Mouse (Mus musculus): ENCODE measurements around the gene Fam168a. TPM values are rescaled to one million over a fixed set of nuclear protein-coding genes. Genes with fewer than 3 reads are reported as not detected.

The Fam168a gene
- polyA plus RNA-seq, 1 experiment from 2014 or later, result 6.3 TPM

- Histone ChIP-seq H3K9ac (ENCODE audit: low read depth, low read length) (no peak overlapping the region), H3K27ac (ENCODE audit: low read length) (no peak overlapping the region), H3K9me3 (replicated peaks; ENCODE audit: control insufficient read depth, low read length) (no peaks in the 10 kb centered on the region), H3K4me1 (ENCODE audit: control insufficient read depth, low read depth, low read length) (no peaks in the 10 kb centered on the region), H3K4me2 (ENCODE audit: low read depth, low read length) (no peak overlapping the region), H3K4me3 (ENCODE audit: low read depth, low read length) (no peak overlapping the region), H3K36me3 (ENCODE audit: control insufficient read depth, insufficient read depth) (no peaks in the 10 kb centered on the region), H3K27me3 (ENCODE audit: control insufficient read depth, insufficient read depth, low read depth, low read length) (peaks cover 6% of the 10 kb centered on the region)
- WGBS (ENCODE audit: insufficient replicate concordance), result 77% methylated on average over 2 of the region's 2 CpGs
- ATAC-seq (ENCODE audit: low read depth), result no peak
These were observed 31.5 kb upstream of the Fam168a start for GRCm38 (mm10) chr7:100674941-100675340.

DNA sequence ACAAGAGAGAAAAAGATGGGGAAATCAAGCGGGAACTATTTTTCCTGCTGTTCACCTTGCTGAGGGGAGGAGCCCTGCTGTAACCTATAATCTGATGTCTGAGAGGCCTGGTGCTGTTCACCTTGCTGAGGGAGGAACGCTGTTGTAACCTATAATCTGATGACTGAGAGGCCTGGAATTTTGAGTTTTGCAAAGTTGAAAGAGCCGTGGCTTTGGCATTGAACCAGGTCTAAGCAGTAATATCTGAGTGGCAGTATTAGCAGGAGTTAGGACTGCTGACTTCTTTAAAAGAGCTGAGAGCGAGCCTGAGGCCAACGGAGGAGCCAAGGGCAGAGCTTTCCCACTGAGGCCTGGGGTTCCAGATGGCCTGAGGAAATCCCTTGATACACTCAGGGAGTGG lies 28.4 kb upstream of the Fam168a start:
- Histone ChIP-seq H3K4me1 (ENCODE audit: control insufficient read depth, low read depth, low read length) (no peaks in the 10 kb centered on the region), H3K36me3 (ENCODE audit: control insufficient read depth, insufficient read depth) (no peaks in the 10 kb centered on the region), H3K27ac (ENCODE audit: low read length) (no peak overlapping the region), H3K4me2 (ENCODE audit: low read depth, low read length) (no peak overlapping the region), H3K27me3 (ENCODE audit: control insufficient read depth, insufficient read depth, low read depth, low read length) (peaks cover 3% of the 10 kb centered on the region), H3K9me3 (replicated peaks; ENCODE audit: control insufficient read depth, low read length) (no peaks in the 10 kb centered on the region), H3K9ac (ENCODE audit: low read depth, low read length) (no peak overlapping the region), H3K4me3 (ENCODE audit: low read depth, low read length) (no peak overlapping the region)
- ATAC-seq (ENCODE audit: low read depth), result no peak
- WGBS (ENCODE audit: insufficient replicate concordance), result 69% methylated on average over 5 of the region's 5 CpGs

GRCm38 (mm10) chr7:100678948-100679880 lies 27.2 kb upstream of the Fam168a start:
- H3K4me2 ChIP-seq (ENCODE audit: low read depth, low read length), result no peak overlapping the region
- WGBS (ENCODE audit: insufficient replicate concordance), result 58% methylated on average over 15 of the region's 15 CpGs

GRCm38 (mm10) chr7:100681132-100681531 lies 25.3 kb upstream of the Fam168a start:
- Histone ChIP-seq H3K4me3 (ENCODE audit: low read depth, low read length) (no peak overlapping the region), H3K4me2 (ENCODE audit: low read depth, low read length) (no peak overlapping the region), H3K27ac (ENCODE audit: low read length) (no peak overlapping the region), H3K36me3 (ENCODE audit: control insufficient read depth, insufficient read depth) (no peaks in the 10 kb centered on the region), H3K27me3 (ENCODE audit: control insufficient read depth, insufficient read depth, low read depth, low read length) (no peaks in the 10 kb centered on the region), H3K4me1 (ENCODE audit: control insufficient read depth, low read depth, low read length) (peaks cover 16% of the 10 kb centered on the region), H3K9ac (ENCODE audit: low read depth, low read length) (no peak overlapping the region), H3K9me3 (replicated peaks; ENCODE audit: control insufficient read depth, low read length) (no peaks in the 10 kb centered on the region)
- no peak for ATAC-seq (ENCODE audit: low read depth)
- WGBS (ENCODE audit: insufficient replicate concordance), result 45% methylated on average over 5 of the region's 5 CpGs

More at GRCm38 (mm10) chr7:100678948-100679880, 27.2 kb upstream of the Fam168a start:
- Histone ChIP-seq H3K9ac (ENCODE audit: low read depth, low read length) (no peak overlapping the region), H3K27ac (ENCODE audit: low read length) (no peak overlapping the region), H3K27me3 (ENCODE audit: control insufficient read depth, insufficient read depth, low read depth, low read length) (no peaks in the 10 kb centered on the region; the same call in 1 of the 2 replicates), H3K4me3 (ENCODE audit: low read depth, low read length) (no peak overlapping the region), H3K4me1 (ENCODE audit: control insufficient read depth, low read depth, low read length) (peaks cover 5% of the 10 kb centered on the region), H3K9me3 (replicated peaks; ENCODE audit: control insufficient read depth, low read length) (no peaks in the 10 kb centered on the region), H3K36me3 (ENCODE audit: control insufficient read depth, insufficient read depth) (no peaks in the 10 kb centered on the region)
- ATAC-seq (ENCODE audit: low read depth), result no peak

DNA sequence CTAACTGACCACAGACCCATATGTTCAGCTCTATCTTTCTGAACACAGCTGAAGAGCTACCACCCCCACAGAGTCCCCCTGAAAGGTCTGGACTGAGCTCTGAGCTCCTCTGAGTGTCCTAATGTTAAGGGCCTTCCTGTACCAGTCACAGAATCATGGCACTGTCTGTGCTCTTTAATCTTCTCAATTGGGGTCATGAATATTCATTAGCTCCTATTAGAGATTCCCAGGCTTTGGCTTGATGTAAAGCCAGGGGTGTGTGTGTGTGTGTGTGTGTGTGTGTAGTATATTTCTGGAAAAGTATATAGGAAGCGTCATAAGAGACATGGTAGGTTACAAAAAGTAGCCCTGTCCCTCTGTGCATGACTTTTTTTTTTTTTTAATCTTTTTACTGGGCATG lies 23.2 kb upstream of the Fam168a start:
- Histone ChIP-seq H3K4me3 (ENCODE audit: low read depth, low read length) (no peak overlapping the region), H3K27ac (ENCODE audit: low read length) (no peak overlapping the region; the same call in 1 of the 2 replicates), H3K9ac (ENCODE audit: low read depth, low read length) (no peak overlapping the region), H3K9me3 (replicated peaks; ENCODE audit: control insufficient read depth, low read length) (no peaks in the 10 kb centered on the region), H3K27me3 (ENCODE audit: control insufficient read depth, insufficient read depth, low read depth, low read length) (no peaks in the 10 kb centered on the region), H3K36me3 (ENCODE audit: control insufficient read depth, insufficient read depth) (no peaks in the 10 kb centered on the region), H3K4me2 (ENCODE audit: low read depth, low read length) (no peak overlapping the region), H3K4me1 (ENCODE audit: control insufficient read depth, low read depth, low read length) (peaks cover 16% of the 10 kb centered on the region)
- ATAC-seq (ENCODE audit: low read depth), result no peak
- 91% methylated on average over 1 of the region's 1 CpGs for WGBS (ENCODE audit: insufficient replicate concordance)

GRCm38 (mm10) chr7:100684081-100684480 lies 22.4 kb upstream of the Fam168a start:
- Histone ChIP-seq H3K27ac (ENCODE audit: low read length) (peak overlapping the region; percentile 90), H3K4me3 (ENCODE audit: low read depth, low read length) (peak overlapping the region; percentile 26; the same call in 1 of the 2 replicates), H3K36me3 (ENCODE audit: control insufficient read depth, insufficient read depth) (no peaks in the 10 kb centered on the region), H3K9ac (ENCODE audit: low read depth, low read length) (peak overlapping the region; percentile 26), H3K27me3 (ENCODE audit: control insufficient read depth, insufficient read depth, low read depth, low read length) (no peaks in the 10 kb centered on the region), H3K9me3 (replicated peaks; ENCODE audit: control insufficient read depth, low read length) (no peaks in the 10 kb centered on the region), H3K4me1 (ENCODE audit: control insufficient read depth, low read depth, low read length) (peaks cover 16% of the 10 kb centered on the region), H3K4me2 (ENCODE audit: low read depth, low read length) (peak overlapping the region; percentile 56)
- 25% methylated on average over 5 of the region's 5 CpGs for WGBS (ENCODE audit: insufficient replicate concordance)
- ATAC-seq (ENCODE audit: low read depth), result peak; percentile 72

- H3K4me2 ChIP-seq (ENCODE audit: low read depth, low read length), result peak overlapping the region; percentile 56
- peak overlapping the region; percentile 90 for H3K27ac ChIP-seq (ENCODE audit: low read length)
- H3K4me3 ChIP-seq (ENCODE audit: low read depth, low read length), result peak overlapping the region; percentile 26; the same call in 1 of the 2 replicates
- 12% methylated on average over 7 of the region's 7 CpGs for WGBS (ENCODE audit: insufficient replicate concordance)
- no peaks in the 10 kb centered on the region for H3K9me3 ChIP-seq (replicated peaks; ENCODE audit: control insufficient read depth, low read length)
- no peaks in the 10 kb centered on the region for H3K27me3 ChIP-seq (ENCODE audit: control insufficient read depth, insufficient read depth, low read depth, low read length)
- peaks cover 16% of the 10 kb centered on the region for H3K4me1 ChIP-seq (ENCODE audit: control insufficient read depth, low read depth, low read length)
- peak; percentile 89 for ATAC-seq (ENCODE audit: low read depth)
- H3K9ac ChIP-seq (ENCODE audit: low read depth, low read length), result peak overlapping the region; percentile 26
- no peaks in the 10 kb centered on the region for H3K36me3 ChIP-seq (ENCODE audit: control insufficient read depth, insufficient read depth)
These were observed 21.9 kb upstream of the Fam168a start for GRCm38 (mm10) chr7:100684538-100684937.

- 31% methylated on average over 13 of the region's 13 CpGs for WGBS (ENCODE audit: insufficient replicate concordance)
These were observed 21.1 kb upstream of the Fam168a start for GRCm38 (mm10) chr7:100685061-100686030.

More at GRCm38 (mm10) chr7:100685061-100686030, 21.1 kb upstream of the Fam168a start:
- Histone ChIP-seq H3K9me3 (replicated peaks; ENCODE audit: control insufficient read depth, low read length) (no peaks in the 10 kb centered on the region), H3K4me1 (ENCODE audit: control insufficient read depth, low read depth, low read length) (peaks cover 16% of the 10 kb centered on the region), H3K27ac (ENCODE audit: low read length) (peak overlapping the region; percentile 90), H3K36me3 (ENCODE audit: control insufficient read depth, insufficient read depth) (no peaks in the 10 kb centered on the region), H3K4me2 (ENCODE audit: low read depth, low read length) (no peak overlapping the region), H3K4me3 (ENCODE audit: low read depth, low read length) (no peak overlapping the region), H3K9ac (ENCODE audit: low read depth, low read length) (no peak overlapping the region), H3K27me3 (ENCODE audit: control insufficient read depth, insufficient read depth, low read depth, low read length) (no peaks in the 10 kb centered on the region)
- ATAC-seq (ENCODE audit: low read depth), result peak; percentile 64

Data from liver, embryonic 16.5 days (tissue).